Mouse (Mus musculus): ENCODE data around the gene Fermt3. TPM values are rescaled to one million over a fixed set of nuclear protein-coding genes. Genes with fewer than 3 reads are reported as not detected.
A peak's percentile ranks its signal among the peaks of the same experiment; 100 is the strongest.

Fermt3 gene
- polyA plus RNA-seq, 1 experiment: 0.37 TPM

GRCm38 (mm10) chr19:6970460-6971085, 48.7 kb downstream of the Fermt3 start:
- Histone ChIP-seq H3K27me3 (ENCODE audit: control insufficient read depth, insufficient read depth, insufficient read length) (no peaks in the 10 kb centered on the region), H3K79me2 (ENCODE audit: control insufficient read depth, insufficient read depth) (peaks cover 40% of the 10 kb centered on the region), H3K4me3 (ENCODE audit: insufficient read depth, poor library complexity, severe bottlenecking) (no peak overlapping the region), H3K79me3 (ENCODE audit: low read depth) (peaks cover 17% of the 10 kb centered on the region), H3ac (ENCODE audit: control insufficient read depth, insufficient read length, low read depth) (no peak overlapping the region), H3K36me3 (ENCODE audit: control insufficient read depth, insufficient read depth) (peaks cover 11% of the 10 kb centered on the region)
- TF ChIP-seq USF1 (IDR thresholded peaks at IDR 0.05; ENCODE audit: low read depth): no peak
- no peak for TF ChIP-seq MYOD1 (IDR thresholded peaks at IDR 0.05; ENCODE audit: control insufficient read depth, insufficient read length, low read depth)
- no peak for TF ChIP-seq CEBPB (IDR thresholded peaks at IDR 0.05; ENCODE audit: low read depth)
- TF ChIP-seq CTCF (IDR thresholded peaks at IDR 0.05; ENCODE audit: control insufficient read depth, insufficient read depth, insufficient read length): no peak
- no peak for TF ChIP-seq MAX (IDR thresholded peaks at IDR 0.05)
- no peak for TF ChIP-seq FOSL1 (IDR thresholded peaks at IDR 0.05; ENCODE audit: insufficient read depth, low read length, poor library complexity, severe bottlenecking)
- no peak for TF ChIP-seq MYOG (IDR thresholded peaks at IDR 0.05; ENCODE audit: control insufficient read depth, extremely low read depth, insufficient read length)

- peaks cover 33% of the 10 kb centered on the region for H3K79me2 ChIP-seq (ENCODE audit: control insufficient read depth, insufficient read depth)
- TF ChIP-seq MAX (IDR thresholded peaks at IDR 0.05) (no peak), MYOG (IDR thresholded peaks at IDR 0.05; ENCODE audit: control insufficient read depth, extremely low read depth, insufficient read length) (no peak), CTCF (IDR thresholded peaks at IDR 0.05; ENCODE audit: control insufficient read depth, insufficient read depth, insufficient read length) (peak; percentile 83), FOSL1 (IDR thresholded peaks at IDR 0.05; ENCODE audit: insufficient read depth, low read length, poor library complexity, severe bottlenecking) (no peak)
These were observed 49.4 kb downstream of the Fermt3 start for GRCm38 (mm10) chr19:6969665-6970381.

GRCm38 (mm10) chr19:6969291-6969664, 50.0 kb downstream of the Fermt3 start:
- peaks cover 14% of the 10 kb centered on the region for H3K79me3 ChIP-seq (ENCODE audit: low read depth)
- TF ChIP-seq CTCF (IDR thresholded peaks at IDR 0.05; ENCODE audit: control insufficient read depth, insufficient read depth, insufficient read length) (no peak), FOSL1 (IDR thresholded peaks at IDR 0.05; ENCODE audit: insufficient read depth, low read length, poor library complexity, severe bottlenecking) (no peak), MAX (IDR thresholded peaks at IDR 0.05) (peak; percentile 31), MYOG (IDR thresholded peaks at IDR 0.05; ENCODE audit: control insufficient read depth, extremely low read depth, insufficient read length) (no peak), CEBPB (IDR thresholded peaks at IDR 0.05; ENCODE audit: low read depth) (no peak), MYOD1 (IDR thresholded peaks at IDR 0.05; ENCODE audit: control insufficient read depth, insufficient read length, low read depth) (no peak)
- H3K79me2 ChIP-seq (ENCODE audit: control insufficient read depth, insufficient read depth): peaks cover 33% of the 10 kb centered on the region
- H3K27me3 ChIP-seq (ENCODE audit: control insufficient read depth, insufficient read depth, insufficient read length): no peaks in the 10 kb centered on the region
- peak overlapping the region; percentile 72 for H3ac ChIP-seq (ENCODE audit: control insufficient read depth, insufficient read length, low read depth)
- peaks cover 16% of the 10 kb centered on the region for H3K36me3 ChIP-seq (ENCODE audit: control insufficient read depth, insufficient read depth)
- peak overlapping the region; percentile 57 for H3K4me3 ChIP-seq (ENCODE audit: insufficient read depth, poor library complexity, severe bottlenecking)

More at GRCm38 (mm10) chr19:6969665-6970381, 49.4 kb downstream of the Fermt3 start:
- Histone ChIP-seq H3K4me3 (ENCODE audit: insufficient read depth, poor library complexity, severe bottlenecking) (peak overlapping the region; percentile 57), H3K79me3 (ENCODE audit: low read depth) (peaks cover 14% of the 10 kb centered on the region), H3K36me3 (ENCODE audit: control insufficient read depth, insufficient read depth) (peaks cover 13% of the 10 kb centered on the region), H3K27me3 (ENCODE audit: control insufficient read depth, insufficient read depth, insufficient read length) (no peaks in the 10 kb centered on the region), H3ac (ENCODE audit: control insufficient read depth, insufficient read length, low read depth) (peak overlapping the region; percentile 72)

- TF ChIP-seq USF1 (IDR thresholded peaks at IDR 0.05; ENCODE audit: low read depth) (no peak), MYOD1 (IDR thresholded peaks at IDR 0.05; ENCODE audit: control insufficient read depth, insufficient read length, low read depth) (no peak), MAX (IDR thresholded peaks at IDR 0.05) (no peak), CEBPB (IDR thresholded peaks at IDR 0.05; ENCODE audit: low read depth) (no peak), CTCF (IDR thresholded peaks at IDR 0.05; ENCODE audit: control insufficient read depth, insufficient read depth, insufficient read length) (no peak), MYOG (IDR thresholded peaks at IDR 0.05; ENCODE audit: control insufficient read depth, extremely low read depth, insufficient read length) (no peak), FOSL1 (IDR thresholded peaks at IDR 0.05; ENCODE audit: insufficient read depth, low read length, poor library complexity, severe bottlenecking) (no peak)
- Histone ChIP-seq H3K36me3 (ENCODE audit: control insufficient read depth, insufficient read depth) (peaks cover 21% of the 10 kb centered on the region), H3K79me2 (ENCODE audit: control insufficient read depth, insufficient read depth) (peaks cover 33% of the 10 kb centered on the region), H3K79me3 (ENCODE audit: low read depth) (peaks cover 14% of the 10 kb centered on the region), H3ac (ENCODE audit: control insufficient read depth, insufficient read length, low read depth) (peak overlapping the region; percentile 72), H3K27me3 (ENCODE audit: control insufficient read depth, insufficient read depth, insufficient read length) (no peaks in the 10 kb centered on the region), H3K4me3 (ENCODE audit: insufficient read depth, poor library complexity, severe bottlenecking) (peak overlapping the region; percentile 57)
These were observed 50.6 kb downstream of the Fermt3 start for GRCm38 (mm10) chr19:6968491-6969271.

- no peaks in the 10 kb centered on the region for H3K79me3 ChIP-seq (ENCODE audit: low read depth)
- H3K36me3 ChIP-seq (ENCODE audit: control insufficient read depth, insufficient read depth): peaks cover 69% of the 10 kb centered on the region
- H3K4me3 ChIP-seq (ENCODE audit: insufficient read depth, poor library complexity, severe bottlenecking): no peak overlapping the region
- no peaks in the 10 kb centered on the region for H3K79me2 ChIP-seq (ENCODE audit: control insufficient read depth, insufficient read depth)
- H3ac ChIP-seq (ENCODE audit: control insufficient read depth, insufficient read length, low read depth): no peak overlapping the region
- H3K27me3 ChIP-seq (ENCODE audit: control insufficient read depth, insufficient read depth, insufficient read length): no peaks in the 10 kb centered on the region
- TF ChIP-seq MYOG (IDR thresholded peaks at IDR 0.05; ENCODE audit: control insufficient read depth, extremely low read depth, insufficient read length) (no peak), FOSL1 (IDR thresholded peaks at IDR 0.05; ENCODE audit: insufficient read depth, low read length, poor library complexity, severe bottlenecking) (no peak), CEBPB (IDR thresholded peaks at IDR 0.05; ENCODE audit: low read depth) (no peak), CTCF (IDR thresholded peaks at IDR 0.05; ENCODE audit: control insufficient read depth, insufficient read depth, insufficient read length) (no peak), USF1 (IDR thresholded peaks at IDR 0.05; ENCODE audit: low read depth) (no peak), MAX (IDR thresholded peaks at IDR 0.05) (no peak), MYOD1 (IDR thresholded peaks at IDR 0.05; ENCODE audit: control insufficient read depth, insufficient read length, low read depth) (no peak)
These were observed 62.8 kb downstream of the Fermt3 start for GRCm38 (mm10) chr19:6956461-6956860.

All from C2C12 (cell line).